Comparison of ENCODE assay signal across 8 mouse cellular contexts in genomic region chr6:71271389-71272315, GRCm38 (mm10). TPM values are rescaled to one million over a fixed set of nuclear protein-coding genes. Genes with fewer than 3 reads are reported as not detected.
DNase-seq lines count a peak whose midpoint lies in the region; ATAC-seq and TF ChIP-seq lines count a peak whose summit lies in the region.

Gene Krcc1, plus strand, starts transcription at chr6:71271677.

- no peak for TF ChIP-seq EP300 in liver, embryonic 14.5 days (IDR thresholded peaks at IDR 0.05; ENCODE audit: low read depth)
- no peak for TF ChIP-seq EP300 in stomach, postnatal 0 days (optimal IDR thresholded peaks at IDR 0.05)

- WGBS in forebrain, embryonic 10.5 days: under 1% methylated on average over 77 of the region's 84 CpGs
- under 1% methylated on average over 79 of the region's 84 CpGs for WGBS in heart, embryonic 15.5 days
- under 1% methylated on average over 70 of the region's 84 CpGs for WGBS in liver, embryonic 14.5 days (ENCODE audit: insufficient replicate concordance)
- WGBS in neural tube, embryonic 11.5 days: under 1% methylated on average over 73 of the region's 84 CpGs
- under 1% methylated on average over 67 of the region's 84 CpGs for WGBS in stomach, postnatal 0 days

- no peak for TF ChIP-seq CTCF in liver, embryonic 14.5 days (IDR thresholded peaks at IDR 0.05; ENCODE audit: low read depth)
- TF ChIP-seq CTCF in stomach, postnatal 0 days (IDR thresholded peaks at IDR 0.05; ENCODE audit: low read depth): peak; percentile 29; the same call in 1 of the 2 replicates

- H3K4me3 ChIP-seq in forebrain, embryonic 10.5 days: peak within 1 kb of the TSS; percentile 94
- H3K4me3 ChIP-seq in heart, embryonic 15.5 days: peak within 1 kb of the TSS; percentile 95
- H3K4me3 ChIP-seq in liver, embryonic 14.5 days (ENCODE audit: insufficient read depth in 1 of 2, low read depth in 2 of 2, low read length in 2 of 2): peak within 1 kb of the TSS; percentile 77 to 90
- H3K4me3 ChIP-seq in neural tube, embryonic 11.5 days (ENCODE audit: low read depth, low read length): peak within 1 kb of the TSS; percentile 83
- H3K4me3 ChIP-seq in stomach, postnatal 0 days (ENCODE audit: low read depth, low read length): peak within 1 kb of the TSS; percentile 90

- H3K9ac ChIP-seq in heart, embryonic 15.5 days: peak within 1 kb of the TSS; percentile 98
- H3K9ac ChIP-seq in liver, embryonic 14.5 days (replicated peaks): peak within 1 kb of the TSS; percentile 92
- H3K9ac ChIP-seq in neural tube, embryonic 11.5 days (ENCODE audit: low read length): peak within 1 kb of the TSS; percentile 94
- peak within 1 kb of the TSS; percentile 98 for H3K9ac ChIP-seq in stomach, postnatal 0 days (ENCODE audit: low read length)

- peak; percentile 93 for ATAC-seq in heart, embryonic 15.5 days (replicated peaks; ENCODE audit: insufficient number of reproducible peaks, insufficient read depth, low FRiP score, low read depth)
- peak; percentile 90 for ATAC-seq in liver, embryonic 14.5 days (ENCODE audit: insufficient read depth)
- ATAC-seq in neural tube, embryonic 11.5 days (ENCODE audit: insufficient read depth, low FRiP score, low TSS enrichment): peak; percentile 92
- peak; percentile 96 for ATAC-seq in stomach, postnatal 0 days (ENCODE audit: low FRiP score, low TSS enrichment)

- peak within 1 kb of the TSS; percentile 99 for H3K27ac ChIP-seq in forebrain, embryonic 10.5 days
- peak within 1 kb of the TSS; percentile 98 for H3K27ac ChIP-seq in heart, embryonic 15.5 days
- peak within 1 kb of the TSS; percentile 89 for H3K27ac ChIP-seq in liver, embryonic 14.5 days
- H3K27ac ChIP-seq in neural tube, embryonic 11.5 days (ENCODE audit: low read depth, low read length): peak within 1 kb of the TSS; percentile 92
- H3K27ac ChIP-seq in stomach, postnatal 0 days (replicated peaks): peak within 1 kb of the TSS; percentile 98

- peak within 1 kb of the TSS; percentile 77 for H3K4me2 ChIP-seq in heart, embryonic 15.5 days
- H3K4me2 ChIP-seq in liver, embryonic 14.5 days (ENCODE audit: low read depth): peak within 1 kb of the TSS; percentile 97
- peak within 1 kb of the TSS; percentile 66 for H3K4me2 ChIP-seq in neural tube, embryonic 11.5 days (ENCODE audit: low read depth)
- peak within 1 kb of the TSS; percentile 65 for H3K4me2 ChIP-seq in stomach, postnatal 0 days (replicated peaks; ENCODE audit: low read depth)

- no peaks in the 10 kb centered on the region for H3K9me3 ChIP-seq in forebrain, embryonic 10.5 days
- no peaks in the 10 kb centered on the region for H3K9me3 ChIP-seq in heart, embryonic 15.5 days (replicated peaks)
- no peaks in the 10 kb centered on the region for H3K9me3 ChIP-seq in liver, embryonic 14.5 days (ENCODE audit: control insufficient read depth, low read length)
- no peaks in the 10 kb centered on the region for H3K9me3 ChIP-seq in neural tube, embryonic 11.5 days (ENCODE audit: control insufficient read depth, low read length)
- no peaks in the 10 kb centered on the region for H3K9me3 ChIP-seq in stomach, postnatal 0 days (ENCODE audit: control insufficient read depth, low read length)

- H3K4me1 ChIP-seq in forebrain, embryonic 10.5 days: peaks cover 18% of the 10 kb centered on the region
- peaks cover 37% of the 10 kb centered on the region for H3K4me1 ChIP-seq in heart, embryonic 15.5 days (replicated peaks)
- peaks cover 8 to 19% of the 10 kb centered on the region in 2 experiments for H3K4me1 ChIP-seq in liver, embryonic 14.5 days (replicated peaks; ENCODE audit: control insufficient read depth in 2 of 2, insufficient read depth in 2 of 2, low read length in 1 of 2)
- 0 out of 2 replicates have a peak, but pooled peaks cover 3% of the 10 kb centered on the region for H3K4me1 ChIP-seq in neural tube, embryonic 11.5 days (ENCODE audit: control insufficient read depth, insufficient read depth, low read length)
- no peaks in the 10 kb centered on the region for H3K4me1 ChIP-seq in stomach, postnatal 0 days (replicated peaks; ENCODE audit: control insufficient read depth, insufficient read depth)

- H3K27me3 ChIP-seq in forebrain, embryonic 10.5 days (ENCODE audit: poor library complexity, severe bottlenecking): no peaks in the 10 kb centered on the region
- no peaks in the 10 kb centered on the region for H3K27me3 ChIP-seq in heart, embryonic 15.5 days
- no peaks in the 10 kb centered on the region for H3K27me3 ChIP-seq in liver, embryonic 14.5 days (ENCODE audit: control insufficient read depth, insufficient read depth, low read length)
- no peaks in the 10 kb centered on the region for H3K27me3 ChIP-seq in neural tube, embryonic 11.5 days (ENCODE audit: control insufficient read depth, insufficient read depth, low read length)
- no peaks in the 10 kb centered on the region for H3K27me3 ChIP-seq in stomach, postnatal 0 days (ENCODE audit: control insufficient read depth, insufficient read depth, low read length)

- DNase-seq in CD8-positive naive resting alpha-beta T cell, adult 2 months (ENCODE audit: low read depth in 2 of 2, low spot score in 2 of 2): peak; percentile 92
- peak; percentile 90 for DNase-seq in c-Kit-positive CD71-negative TER-119-negative erythroid progenitor cells, embryonic 14.5 days (ENCODE audit: low read depth)
- peak; percentile 93 for DNase-seq in forebrain, embryonic 10.5 days (ENCODE audit: extremely low spot score, low spot score)
- peak; percentile 97 to 98 for DNase-seq in kidney, postnatal 25 days
- DNase-seq in liver, embryonic 14.5 days (ENCODE audit: low read depth in 3 of 3, low spot score in 3 of 3): peak; percentile 92 to 93 (median 92)
- DNase-seq in neural tube, embryonic 11.5 days (ENCODE audit: low spot score): peak; percentile 99
- DNase-seq in stomach, postnatal 0 days (ENCODE audit: low spot score): peak; percentile 99

- no peaks in the 10 kb centered on the region for H3K36me3 ChIP-seq in forebrain, embryonic 10.5 days (replicated peaks)
- H3K36me3 ChIP-seq in heart, embryonic 15.5 days: no peaks in the 10 kb centered on the region
- H3K36me3 ChIP-seq in liver, embryonic 14.5 days (replicated peaks; ENCODE audit: control insufficient read depth, insufficient read depth, low read depth): no peaks in the 10 kb centered on the region
- no peaks in the 10 kb centered on the region for H3K36me3 ChIP-seq in neural tube, embryonic 11.5 days (ENCODE audit: control insufficient read depth, insufficient read depth, low read length)
- no peaks in the 10 kb centered on the region for H3K36me3 ChIP-seq in stomach, postnatal 0 days (ENCODE audit: control insufficient read depth, insufficient read depth, low read length)

RNA-seq across cellular contexts. Expression of gene Krcc1, which starts in this region (rescaled TPM):
- 30.1 and 31.9 TPM in 2 replicates for polyA plus RNA-seq in forebrain, embryonic 10.5 days (2016; fragmentation: Nextera tagmentation; extraction: Ambion mirVana)
- polyA plus RNA-seq in heart, embryonic 15.5 days (2015; fragmentation: Nextera tagmentation; extraction: Ambion mirVana): 54.6 and 68.2 TPM in 2 replicates
- polyA plus RNA-seq in liver, embryonic 14.5 days (2012; rRNA removed): 7.6 and 11.1 TPM in 2 replicates
- polyA plus RNA-seq in liver, embryonic 14.5 days (2014; fragmentation: Nextera tagmentation; extraction: Ambion mirVana): 23.0 and 26.4 TPM in 2 replicates
- 34.4 and 35.3 TPM in 2 replicates for polyA plus RNA-seq in neural tube, embryonic 11.5 days (2014; fragmentation: Nextera tagmentation; extraction: Ambion mirVana)
- polyA plus RNA-seq in stomach, postnatal 0 days (2015; fragmentation: Nextera tagmentation; extraction: Ambion mirVana): 79.1 and 79.7 TPM in 2 replicates

Comparison
In these comparisons a context has a peak if more than half of its experiments do, and no peak if none do; other contexts are left out.
1. Peak in every context shown above with its lines: DNase-seq, ATAC-seq, H3K4me3 ChIP-seq and H3K27ac ChIP-seq.